ENCODE assay signal across 11 mouse cellular contexts in the genomic region with DNA sequence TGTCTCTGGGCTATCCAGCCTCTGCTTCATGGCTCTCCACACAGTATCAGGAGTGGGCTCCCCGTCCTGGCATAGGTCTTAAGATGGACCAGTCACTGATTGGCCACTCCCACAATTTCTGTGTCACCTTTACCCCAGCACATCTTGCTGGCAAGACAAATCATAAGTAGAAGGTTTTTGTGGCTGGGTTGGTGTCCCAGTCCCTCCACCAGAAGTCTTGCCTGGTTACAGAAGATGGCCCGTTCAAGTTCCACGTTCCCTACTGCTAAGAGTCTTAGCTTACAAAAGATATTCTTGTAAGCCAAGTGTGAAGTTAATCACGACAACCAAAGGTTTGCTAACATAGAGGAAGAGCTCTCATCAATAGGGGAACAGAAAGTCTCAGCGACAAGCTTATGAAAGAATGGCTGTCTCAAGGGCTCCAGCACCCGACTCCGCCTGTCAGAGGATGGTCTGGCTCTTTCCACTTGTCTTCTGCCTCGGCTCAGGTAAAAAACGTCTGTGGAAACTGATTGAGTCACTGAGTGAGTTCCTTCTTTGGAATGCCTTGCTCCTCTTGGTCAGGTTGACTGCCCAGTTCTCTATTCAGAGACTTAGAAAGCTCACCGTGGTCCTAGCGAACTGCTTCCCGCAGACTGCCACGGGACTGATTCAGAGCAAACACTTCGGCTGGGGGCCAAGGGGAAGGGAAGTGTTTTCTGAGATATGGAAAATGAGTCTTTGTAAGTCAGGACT. TPM values are rescaled to one million over a fixed set of nuclear protein-coding genes. Genes with fewer than 3 reads are reported as not detected.
DNase-seq lines count a peak whose midpoint lies in the region; ATAC-seq and TF ChIP-seq lines count a peak whose summit lies in the region.
"Had no signal": no experiment of that assay in that cellular context is flagged by ENCODE, and none has a peak within 500 bp of the region (broad histone marks: within the 10 kb centered on the region; RNA-seq: fewer than 3 reads in every experiment).

A gene (plus strand): TSS at position 211 of the 735 bp plus-strand sequence.

- intact Hi-C loops in heart, postnatal 25 days (cut with DNase I), result no loop called here

- peak within 1 kb of the TSS; percentile 28 for H3K4me3 ChIP-seq in heart, embryonic 12.5 days
- peak within 1 kb of the TSS; percentile 58 for H3K4me3 ChIP-seq in thymus, adult 2 months (ENCODE audit: control insufficient read depth, insufficient read depth, low read length)
- no peak within 1 kb of the TSS for H3K4me3 ChIP-seq in midbrain, embryonic 10.5 days
- H3K4me3 ChIP-seq in cerebellum, adult 2 months (replicated peaks; ENCODE audit: insufficient read depth, low read depth, low read length), result no peak within 1 kb of the TSS
- H3K4me3 ChIP-seq: hindbrain, embryonic 12.5 days; limb, embryonic 10.5 days had no signal

- no peaks in the 10 kb centered on the region for H3K27me3 ChIP-seq in heart, embryonic 12.5 days (replicated peaks)
- no peaks in the 10 kb centered on the region for H3K27me3 ChIP-seq in thymus, adult 2 months (ENCODE audit: control insufficient read depth, insufficient read depth, low read length)
- H3K27me3 ChIP-seq in midbrain, embryonic 10.5 days (ENCODE audit: low read depth, poor library complexity, severe bottlenecking), result no peaks in the 10 kb centered on the region
- H3K27me3 ChIP-seq in cerebellum, adult 2 months (ENCODE audit: control insufficient read depth, insufficient read depth, low read length), result no peaks in the 10 kb centered on the region
- H3K27me3 ChIP-seq: hindbrain, embryonic 12.5 days had no signal

- ATAC-seq in heart, embryonic 12.5 days (ENCODE audit: insufficient number of reproducible peaks, low FRiP score), result no peak
- ATAC-seq in megakaryocyte, adult 5-6 weeks (ENCODE audit: poor library complexity, severe bottlenecking), result peak; percentile 91

- H3K4me2 ChIP-seq in heart, embryonic 12.5 days, result peak within 1 kb of the TSS; percentile 58
- H3K4me2 ChIP-seq: hindbrain, embryonic 12.5 days had no signal

- 55% methylated on average over 14 of the region's 14 CpGs for WGBS in heart, embryonic 12.5 days
- WGBS in thymus, adult 2 months, result 7% methylated on average over 14 of the region's 14 CpGs
- 86% methylated on average over 14 of the region's 14 CpGs for WGBS in midbrain, embryonic 10.5 days
- WGBS in cerebellum, adult 2 months, result 80% methylated on average over 14 of the region's 14 CpGs

- no peak for TF ChIP-seq CTCF in thymus, adult 2 months (IDR thresholded peaks at IDR 0.05; ENCODE audit: borderline replicate concordance, control insufficient read depth, extremely low read depth, insufficient read depth, low read length, poor library complexity)
- no peak for TF ChIP-seq CTCF in cerebellum, adult 2 months (IDR thresholded peaks at IDR 0.05; ENCODE audit: borderline replicate concordance, insufficient read depth, low read depth, low read length)

- no peaks in the 10 kb centered on the region for H3K36me3 ChIP-seq in heart, embryonic 12.5 days
- H3K36me3 ChIP-seq in thymus, adult 2 months (ENCODE audit: control insufficient read depth, insufficient read depth, low read length), result peaks cover 8% of the 10 kb centered on the region; the same call in 1 of the 2 replicates
- no peaks in the 10 kb centered on the region for H3K36me3 ChIP-seq in midbrain, embryonic 10.5 days
- H3K36me3 ChIP-seq: hindbrain, embryonic 12.5 days; limb, embryonic 10.5 days had no signal

- peak; percentile 92 for DNase-seq in heart, adult 11 months
- DNase-seq in heart, postnatal 25 days (ENCODE audit: low spot score), result no peak
- DNase-seq in thymus, adult 2 months, result peak; percentile 61
- no peak for DNase-seq in right cerebral cortex, postnatal 25 days
- no peak for DNase-seq in midbrain, embryonic 10.5 days (ENCODE audit: low spot score)
- no peak for DNase-seq in cerebellum, adult 2 months
- DNase-seq: adrenal gland, postnatal 25 days had no signal

- 0 out of 2 replicates have a peak, but pooled peaks cover 6% of the 10 kb centered on the region for H3K4me1 ChIP-seq in heart, embryonic 12.5 days (replicated peaks)
- peaks cover 26% of the 10 kb centered on the region for H3K4me1 ChIP-seq in thymus, adult 2 months (replicated peaks; ENCODE audit: control insufficient read depth, insufficient read depth, low read length)
- H3K4me1 ChIP-seq in midbrain, embryonic 10.5 days, result peaks cover 2% of the 10 kb centered on the region; the same call in 1 of the 2 replicates
- H3K4me1 ChIP-seq in cerebellum, adult 2 months (ENCODE audit: control insufficient read depth, insufficient read depth, low read length), result no peaks in the 10 kb centered on the region
- H3K4me1 ChIP-seq: hindbrain, embryonic 12.5 days; limb, embryonic 10.5 days had no signal

- 0 out of 2 replicates have a peak, but pooled peaks cover 5% of the 10 kb centered on the region for H3K9me3 ChIP-seq in heart, embryonic 12.5 days (replicated peaks)
- H3K9me3 ChIP-seq in midbrain, embryonic 10.5 days (replicated peaks), result no peaks in the 10 kb centered on the region
- H3K9me3 ChIP-seq: hindbrain, embryonic 12.5 days; limb, embryonic 10.5 days had no signal

- TF ChIP-seq POLR2A in thymus, adult 2 months (IDR thresholded peaks at IDR 0.05; ENCODE audit: control insufficient read depth, extremely low read depth, insufficient read depth, low read length, poor library complexity), result peak; percentile 19; the same call in 1 of the 2 replicates
- TF ChIP-seq POLR2A in cerebellum, adult 2 months (IDR thresholded peaks at IDR 0.05; ENCODE audit: borderline replicate concordance, insufficient read depth, low read length), result no peak

- H3K9ac ChIP-seq in heart, embryonic 12.5 days, result no peak within 1 kb of the TSS
- H3K9ac ChIP-seq: hindbrain, embryonic 12.5 days had no signal

- H3K27ac ChIP-seq in heart, embryonic 12.5 days (ENCODE audit: poor library complexity, severe bottlenecking), result no peak within 1 kb of the TSS
- H3K27ac ChIP-seq in thymus, adult 2 months (ENCODE audit: control insufficient read depth, insufficient read depth, low read length), result peak within 1 kb of the TSS; percentile 93
- H3K27ac ChIP-seq in midbrain, embryonic 10.5 days (replicated peaks), result no peak within 1 kb of the TSS
- no peak within 1 kb of the TSS for H3K27ac ChIP-seq in cerebellum, adult 2 months (ENCODE audit: insufficient read depth, low read length)
- H3K27ac ChIP-seq: hindbrain, embryonic 12.5 days; limb, embryonic 10.5 days had no signal

RNA-seq across cellular contexts. Expression of the gene that starts here (rescaled TPM):
- under 1 TPM in 1 of 2 experiments, not detected in 1; 0.47 TPM for total RNA-seq in heart, postnatal 25 days (2021)
- polyA plus RNA-seq in heart, embryonic 12.5 days (2016; fragmentation: Nextera tagmentation; extraction: Ambion mirVana), result not detected in 2 replicates
- total RNA-seq in megakaryocyte, adult 5-6 weeks (2015), result 5.6 and 6.3 TPM in 2 replicates
- 3.0 and 3.9 TPM in 2 replicates for total RNA-seq in megakaryocyte, adult 5-6 weeks (2017)
- 46.6 and 52.0 TPM in 2 replicates for polyA plus RNA-seq in thymus, adult 2 months (2012; rRNA removed)
- not detected in 2 replicates for polyA plus RNA-seq in midbrain, embryonic 10.5 days (2016; fragmentation: Nextera tagmentation; extraction: Ambion mirVana)
- 0.11 TPM in 1 of 2 replicates, not detected in the other for polyA plus RNA-seq in cerebellum, adult 2 months (2012; rRNA removed)
- polyA plus RNA-seq: limb, embryonic 10.5 days had no signal

Comparison
In these comparisons a context has a peak if more than half of its experiments do, and no peak if none do; other contexts are left out.
1. RNA of the gene that starts here (polyA plus RNA-seq): 46.6 to 52.0 TPM in thymus, adult 2 months; 0.11 TPM in cerebellum, adult 2 months, not detected in heart, embryonic 12.5 days and not detected in midbrain, embryonic 10.5 days; every median in the first group is over 10 times any median in the second.
2. DNase-seq: peak in heart, adult 11 months (single experiment) and thymus, adult 2 months (single experiment); none in heart, postnatal 25 days (single experiment), right cerebral cortex, postnatal 25 days (single experiment), midbrain, embryonic 10.5 days (single experiment) and cerebellum, adult 2 months (0 of 2).
3. H3K4me3 ChIP-seq: peak in heart, embryonic 12.5 days (single experiment) and thymus, adult 2 months (single experiment); none in midbrain, embryonic 10.5 days (single experiment) and cerebellum, adult 2 months (single experiment).